Mouse (Mus musculus) testis, adult 2 months (tissue): ENCODE data around the gene Myo10.

Experiments
- CTCF ChIP-seq: fragments of 200-500 bp; IDR thresholded peaks from 2 replicates; pipeline ENCODE4 v1.5.1; 2012; ENCODE audit warnings: low read depth, mild to moderate bottlenecking, inconsistent platforms, low read length, moderate library complexity; ENCODE audit not compliant: control insufficient read depth, insufficient read depth, insufficient replicate concordance
- POLR2A ChIP-seq: fragments of 200-500 bp; IDR thresholded peaks from 2 replicates; pipeline ENCODE4 v1.6.1; 2012; ENCODE audit warnings: low read depth, mild to moderate bottlenecking, inconsistent platforms, low read length, moderate library complexity; ENCODE audit not compliant: control insufficient read depth

DNA sequence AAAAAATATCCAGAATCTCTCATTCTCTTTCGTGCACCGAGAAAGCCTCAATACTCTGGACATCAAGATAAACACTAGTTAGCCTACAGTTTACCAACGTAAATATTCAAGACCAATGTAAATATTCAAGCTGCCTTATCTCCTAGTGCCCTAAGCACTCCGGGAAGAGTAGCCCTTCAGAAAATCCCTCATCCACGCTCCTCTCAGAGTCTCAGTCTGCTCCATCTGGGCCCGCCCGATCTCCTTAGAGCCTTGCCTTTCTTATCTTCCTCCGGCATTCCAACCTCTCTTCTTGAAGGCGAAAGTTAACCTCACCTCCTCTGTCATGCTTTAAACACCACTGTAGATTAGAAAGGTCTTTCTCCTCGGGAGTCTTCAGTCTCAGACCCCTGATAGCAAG, 13.1 kb upstream of the Myo10 start:
- no peak for TF ChIP-seq POLR2A
- TF ChIP-seq CTCF: no peak
